Mouse (Mus musculus): Measurements from ENCODE around the gene Nkx3-2. TPM values are rescaled to one million over a fixed set of nuclear protein-coding genes. Genes with fewer than 3 reads are reported as not detected.

The Nkx3-2 gene
- polyA plus RNA-seq, 1 experiment from 2014 or later = not detected

DNA sequence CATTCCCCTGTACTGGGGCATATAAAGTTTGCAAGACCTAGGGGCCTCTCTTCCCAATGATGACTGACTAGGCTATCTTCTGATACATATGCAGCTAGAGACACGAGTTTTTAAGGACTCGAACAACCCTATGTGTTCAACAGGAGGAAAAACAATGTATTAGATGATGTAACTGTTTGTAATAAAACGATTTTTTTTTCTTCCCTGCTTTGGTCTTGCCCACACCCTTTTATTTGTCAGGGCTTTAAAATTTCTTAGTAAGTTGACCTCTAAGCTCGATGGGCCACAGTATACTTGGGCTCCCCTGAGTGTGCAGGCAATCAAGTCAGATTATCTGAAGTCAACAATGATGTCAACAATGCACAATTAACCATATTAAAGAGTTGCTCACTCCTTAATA, 7.9 kb downstream of the Nkx3-2 start:
- Histone ChIP-seq H3K4me2 (replicated peaks) (no peak overlapping the region), H3K27me3 (ENCODE audit: control insufficient read depth, insufficient read depth, low read length) (peaks cover 98% of the 10 kb centered on the region), H3K9ac (no peak overlapping the region), H3K36me3 (replicated peaks; ENCODE audit: control insufficient read depth, insufficient read depth) (no peaks in the 10 kb centered on the region), H3K4me3 (replicated peaks; ENCODE audit: low read length) (no peak overlapping the region), H3K9me3 (ENCODE audit: control insufficient read depth, low read length) (no peaks in the 10 kb centered on the region), H3K4me1 (replicated peaks; ENCODE audit: control insufficient read depth, insufficient read depth, low read length) (no peaks in the 10 kb centered on the region), H3K27ac (no peak overlapping the region)
- ATAC-seq (ENCODE audit: low FRiP score) (no peak), DNase-seq (ENCODE audit: low spot score) (no peak)
- WGBS = 0% methylated on average over 4 of the region's 4 CpGs

GRCm38 (mm10) chr5:41755373-41755960, 8.8 kb downstream of the Nkx3-2 start:
- 1% methylated on average over 23 of the region's 23 CpGs for WGBS
- Histone ChIP-seq H3K4me2 (replicated peaks) (no peak overlapping the region), H3K27me3 (ENCODE audit: control insufficient read depth, insufficient read depth, low read length) (peaks cover 99% of the 10 kb centered on the region), H3K4me3 (replicated peaks; ENCODE audit: low read length) (no peak overlapping the region), H3K9me3 (ENCODE audit: control insufficient read depth, low read length) (no peaks in the 10 kb centered on the region), H3K4me1 (replicated peaks; ENCODE audit: control insufficient read depth, insufficient read depth, low read length) (no peaks in the 10 kb centered on the region), H3K9ac (no peak overlapping the region), H3K27ac (no peak overlapping the region), H3K36me3 (replicated peaks; ENCODE audit: control insufficient read depth, insufficient read depth) (no peaks in the 10 kb centered on the region)
- DNase-seq (ENCODE audit: low spot score) = no peak
- no peak for ATAC-seq (ENCODE audit: low FRiP score)

DNA sequence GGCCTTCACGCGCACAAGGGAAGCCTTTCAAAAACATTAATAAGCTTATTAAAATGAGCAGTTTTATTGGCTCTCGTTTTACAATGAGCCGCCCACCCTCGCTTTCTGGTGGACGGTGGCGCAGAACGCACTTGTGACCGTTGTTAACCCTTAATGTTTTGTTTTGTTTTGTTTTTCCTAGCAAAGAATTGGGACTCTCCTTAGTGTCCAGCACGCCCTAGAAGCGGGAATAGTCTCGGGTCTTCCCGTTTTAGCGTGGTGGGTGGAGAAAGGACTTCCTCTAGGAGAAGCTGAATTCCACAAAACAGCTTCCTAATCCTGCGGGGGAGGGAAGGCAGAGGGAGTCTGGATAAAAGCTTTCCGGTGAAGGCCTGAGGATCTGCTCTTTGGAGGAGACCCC, 9.5 kb downstream of the Nkx3-2 start:
- Histone ChIP-seq H3K4me3 (replicated peaks; ENCODE audit: low read length) (no peak overlapping the region), H3K9me3 (ENCODE audit: control insufficient read depth, low read length) (no peaks in the 10 kb centered on the region), H3K4me2 (replicated peaks) (no peak overlapping the region), H3K4me1 (replicated peaks; ENCODE audit: control insufficient read depth, insufficient read depth, low read length) (no peaks in the 10 kb centered on the region), H3K27ac (no peak overlapping the region), H3K36me3 (replicated peaks; ENCODE audit: control insufficient read depth, insufficient read depth) (no peaks in the 10 kb centered on the region), H3K9ac (no peak overlapping the region), H3K27me3 (ENCODE audit: control insufficient read depth, insufficient read depth, low read length) (peaks cover 99% of the 10 kb centered on the region)
- DNase-seq (ENCODE audit: low spot score) (no peak), ATAC-seq (ENCODE audit: low FRiP score) (no peak)
- WGBS = under 1% methylated on average over 16 of the region's 16 CpGs

DNA sequence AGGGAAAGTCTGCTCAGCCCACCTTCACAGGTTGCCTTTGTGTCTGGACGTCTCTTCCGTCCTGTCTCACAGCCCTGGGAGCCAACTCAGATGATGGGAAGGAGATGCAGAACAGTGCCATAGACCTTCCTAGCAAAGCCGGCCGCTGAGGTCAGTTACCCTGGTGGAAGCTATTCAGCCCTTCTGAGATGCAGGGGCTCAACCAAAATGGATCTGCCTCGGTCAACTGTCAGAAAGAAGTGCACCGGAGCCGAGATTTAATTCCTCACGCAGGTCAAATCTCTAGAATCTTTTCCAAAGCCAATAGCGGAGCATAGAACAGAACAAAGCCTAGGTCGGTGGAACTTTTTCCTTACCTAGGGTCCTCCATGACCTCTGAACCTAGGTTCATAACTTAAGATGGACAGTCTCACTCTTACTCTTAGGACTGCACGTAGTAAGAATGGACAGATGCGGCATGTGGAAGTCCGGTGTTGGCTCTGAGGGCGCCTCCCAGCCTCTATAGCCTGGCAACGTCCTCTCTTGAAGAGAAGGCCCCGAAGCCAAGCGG, 10.0 kb downstream of the Nkx3-2 start:
- Histone ChIP-seq H3K27ac (no peak overlapping the region), H3K9me3 (ENCODE audit: control insufficient read depth, low read length) (no peaks in the 10 kb centered on the region), H3K9ac (no peak overlapping the region), H3K4me2 (replicated peaks) (no peak overlapping the region), H3K4me1 (replicated peaks; ENCODE audit: control insufficient read depth, insufficient read depth, low read length) (no peaks in the 10 kb centered on the region), H3K27me3 (ENCODE audit: control insufficient read depth, insufficient read depth, low read length) (peaks cover 99% of the 10 kb centered on the region), H3K4me3 (replicated peaks; ENCODE audit: low read length) (no peak overlapping the region), H3K36me3 (replicated peaks; ENCODE audit: control insufficient read depth, insufficient read depth) (no peaks in the 10 kb centered on the region)
- ATAC-seq (ENCODE audit: low FRiP score) (no peak), DNase-seq (ENCODE audit: low spot score) (no peak)
- 2% methylated on average over 17 of the region's 17 CpGs for WGBS

- H3K9me3 ChIP-seq (ENCODE audit: control insufficient read depth, low read length) = no peaks in the 10 kb centered on the region
- no peak overlapping the region for H3K4me3 ChIP-seq (replicated peaks; ENCODE audit: low read length)
- 24% methylated on average over 4 of the region's 4 CpGs for WGBS
- H3K27ac ChIP-seq = no peak overlapping the region
- peaks cover 99% of the 10 kb centered on the region for H3K27me3 ChIP-seq (ENCODE audit: control insufficient read depth, insufficient read depth, low read length)
- ATAC-seq (ENCODE audit: low FRiP score) (no peak), DNase-seq (ENCODE audit: low spot score) (no peak)
- H3K4me1 ChIP-seq (replicated peaks; ENCODE audit: control insufficient read depth, insufficient read depth, low read length) = no peaks in the 10 kb centered on the region
- H3K9ac ChIP-seq = no peak overlapping the region
- no peaks in the 10 kb centered on the region for H3K36me3 ChIP-seq (replicated peaks; ENCODE audit: control insufficient read depth, insufficient read depth)
- no peak overlapping the region for H3K4me2 ChIP-seq (replicated peaks)
Observed at GRCm38 (mm10) chr5:41752721-41753120, 11.6 kb downstream of the Nkx3-2 start.

GRCm38 (mm10) chr5:41744898-41745780, 19.2 kb downstream of the Nkx3-2 start:
- 2% methylated on average over 11 of the region's 15 CpGs for WGBS
- H3K4me1 ChIP-seq (replicated peaks; ENCODE audit: control insufficient read depth, insufficient read depth, low read length) = no peaks in the 10 kb centered on the region
- no peak for DNase-seq (ENCODE audit: low spot score)
- H3K4me3 ChIP-seq (replicated peaks; ENCODE audit: low read length) = no peak overlapping the region
- peaks cover 74% of the 10 kb centered on the region for H3K27me3 ChIP-seq (ENCODE audit: control insufficient read depth, insufficient read depth, low read length)
- no peaks in the 10 kb centered on the region for H3K36me3 ChIP-seq (replicated peaks; ENCODE audit: control insufficient read depth, insufficient read depth)
- no peak overlapping the region for H3K4me2 ChIP-seq (replicated peaks)
- no peak overlapping the region for H3K27ac ChIP-seq
- H3K9ac ChIP-seq = no peak overlapping the region
- ATAC-seq (ENCODE audit: low FRiP score) = no peak
- H3K9me3 ChIP-seq (ENCODE audit: control insufficient read depth, low read length) = no peaks in the 10 kb centered on the region

- no peak overlapping the region for H3K27ac ChIP-seq
- H3K9me3 ChIP-seq (ENCODE audit: control insufficient read depth, low read length) = no peaks in the 10 kb centered on the region
- ATAC-seq (ENCODE audit: low FRiP score) (no peak), DNase-seq (ENCODE audit: low spot score) (no peak)
- H3K4me2 ChIP-seq (replicated peaks) = no peak overlapping the region
- no peak overlapping the region for H3K4me3 ChIP-seq (replicated peaks; ENCODE audit: low read length)
- no peaks in the 10 kb centered on the region for H3K36me3 ChIP-seq (replicated peaks; ENCODE audit: control insufficient read depth, insufficient read depth)
- H3K4me1 ChIP-seq (replicated peaks; ENCODE audit: control insufficient read depth, insufficient read depth, low read length) = no peaks in the 10 kb centered on the region
- WGBS = 11% methylated on average over 7 of the region's 7 CpGs
- H3K9ac ChIP-seq = no peak overlapping the region
- peaks cover 65% of the 10 kb centered on the region for H3K27me3 ChIP-seq (ENCODE audit: control insufficient read depth, insufficient read depth, low read length)
Observed at GRCm38 (mm10) chr5:41744234-41744633, 20.1 kb downstream of the Nkx3-2 start.

DNA sequence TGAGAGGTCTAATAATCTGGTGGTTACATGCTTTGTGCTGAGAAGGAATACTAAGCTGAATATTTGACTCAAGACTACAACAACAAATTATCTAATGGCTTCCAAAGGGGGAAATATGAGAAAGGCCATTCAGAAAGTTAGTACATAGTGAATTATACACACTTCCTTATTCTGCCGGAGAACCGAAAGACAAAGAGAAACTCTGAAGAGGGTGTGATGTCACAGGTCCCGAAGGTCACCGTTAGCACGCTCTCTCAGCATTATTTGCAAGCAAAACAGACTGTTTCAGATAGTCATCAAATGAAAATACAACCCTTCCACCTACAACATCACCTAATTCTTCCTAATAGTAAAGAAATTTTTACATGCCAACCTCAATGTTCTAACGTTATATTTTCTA, 25.5 kb downstream of the Nkx3-2 start:
- no peak overlapping the region for H3K4me2 ChIP-seq (replicated peaks)
- H3K9me3 ChIP-seq (ENCODE audit: control insufficient read depth, low read length) = no peaks in the 10 kb centered on the region
- H3K9ac ChIP-seq = no peak overlapping the region
- no peak overlapping the region for H3K27ac ChIP-seq
- peaks cover 11% of the 10 kb centered on the region for H3K27me3 ChIP-seq (ENCODE audit: control insufficient read depth, insufficient read depth, low read length)
- no peaks in the 10 kb centered on the region for H3K36me3 ChIP-seq (replicated peaks; ENCODE audit: control insufficient read depth, insufficient read depth)
- 68% methylated on average over 6 of the region's 6 CpGs for WGBS
- DNase-seq (ENCODE audit: low spot score) = no peak
- H3K4me3 ChIP-seq (replicated peaks; ENCODE audit: low read length) = no peak overlapping the region
- no peaks in the 10 kb centered on the region for H3K4me1 ChIP-seq (replicated peaks; ENCODE audit: control insufficient read depth, insufficient read depth, low read length)
- no peak for ATAC-seq (ENCODE audit: low FRiP score)

DNA sequence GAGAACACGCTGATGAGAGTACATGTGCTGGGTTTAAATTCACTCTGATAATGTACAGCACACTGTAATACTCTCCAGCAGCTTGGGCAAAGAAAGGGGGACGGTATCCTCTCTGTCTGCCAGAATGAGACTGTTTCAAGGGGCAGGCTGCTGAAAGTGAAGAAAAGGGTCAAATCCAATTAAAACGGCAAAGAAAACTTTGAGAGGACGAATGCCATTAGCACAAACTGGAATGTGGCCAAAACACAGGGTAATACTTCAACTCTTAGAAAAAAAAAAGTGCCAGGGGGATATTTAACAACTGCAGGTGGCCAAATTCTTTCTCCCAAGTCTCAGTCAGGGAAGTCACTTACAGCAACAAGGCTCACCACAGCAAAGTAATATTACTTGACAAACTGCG, 27.3 kb downstream of the Nkx3-2 start:
- no peak for DNase-seq (ENCODE audit: low spot score)
- Histone ChIP-seq H3K4me1 (replicated peaks; ENCODE audit: control insufficient read depth, insufficient read depth, low read length) (no peaks in the 10 kb centered on the region), H3K9me3 (ENCODE audit: control insufficient read depth, low read length) (no peaks in the 10 kb centered on the region), H3K9ac (no peak overlapping the region), H3K4me3 (replicated peaks; ENCODE audit: low read length) (no peak overlapping the region), H3K4me2 (replicated peaks) (no peak overlapping the region), H3K27ac (no peak overlapping the region), H3K36me3 (replicated peaks; ENCODE audit: control insufficient read depth, insufficient read depth) (no peaks in the 10 kb centered on the region), H3K27me3 (ENCODE audit: control insufficient read depth, insufficient read depth, low read length) (no peaks in the 10 kb centered on the region)
- no peak for ATAC-seq (ENCODE audit: low FRiP score)
- WGBS = 62% methylated on average over 5 of the region's 5 CpGs

Measured in hindbrain, embryonic 14.5 days (tissue).